Mouse (Mus musculus) ES-E14 (cell line): Measurements from ENCODE around the gene Rbms1. TPM values are rescaled to one million over a fixed set of nuclear protein-coding genes. Genes with fewer than 3 reads are reported as not detected.
"Not testable (repeated sequence)": the region's sequence is repeated elsewhere in the genome, so short reads cannot be mapped to it uniquely, and the experiment has no call there.

ENCODE experiments used
- DNase-seq: peaks from one replicate; pipeline ENCODE4 v3.0.0-alpha.2; 2013; ENCODE audit warnings: low read depth, low spot score
- H3K27ac ChIP-seq: 2 replicates; pipeline ENCODE4 v1.5.1; 2012; ENCODE audit warnings: low read depth, mild to moderate bottlenecking, low read length, moderate library complexity, mixed read lengths; ENCODE audit not compliant: poor library complexity, insufficient read depth, severe bottlenecking
- H3K36me3 ChIP-seq: 2 replicates; pipeline ENCODE4 v1.6.1; 2012; ENCODE audit warnings: mild to moderate bottlenecking, low read length, moderate library complexity, mixed read lengths; ENCODE audit not compliant: control insufficient read depth, poor library complexity, insufficient read depth, severe bottlenecking
- H3K4me1 ChIP-seq, 2 experiments: fragments of 150-350 bp in 1 of 2; sonication (generic) in 1 of 2; 2 replicates each; pipeline ENCODE4 v1.6.1; 2012; ENCODE audit warnings: low read length in 2 of 2, mild to moderate bottlenecking in 1 of 2, mixed read lengths in 1 of 2; ENCODE audit not compliant: control insufficient read depth in 2 of 2, insufficient read depth in 2 of 2, poor library complexity in 1 of 2
- H3K4me3 ChIP-seq, 2 experiments: fragments of 150-350 bp in 1 of 2; sonication (generic) in 1 of 2; 2 replicates each; pipeline ENCODE4 v1.5.1; 2012; ENCODE audit warnings: low read length in 2 of 2, low read depth in 1 of 2, mild to moderate bottlenecking in 1 of 2, mixed read lengths in 1 of 2; ENCODE audit not compliant: insufficient read depth in 1 of 2, poor library complexity in 1 of 2, severe bottlenecking in 1 of 2
- H3K9ac ChIP-seq: 2 replicates; pipeline ENCODE4 v1.6.1; 2012; ENCODE audit warnings: low read depth, mild to moderate bottlenecking, low read length, mixed read lengths; ENCODE audit not compliant: poor library complexity, insufficient read depth, severe bottlenecking
- H3K9me3 ChIP-seq: fragments of 150-350 bp; sonication (generic); 2 replicates; pipeline ENCODE4 v1.6.1; 2012; ENCODE audit warnings: low read depth, mild to moderate bottlenecking, low read length; ENCODE audit not compliant: control insufficient read depth, insufficient read depth
- CHD2 ChIP-seq: IDR thresholded peaks from 2 replicates; pipeline ENCODE4 v1.6.1; 2014; ENCODE audit warnings: mild to moderate bottlenecking, low read depth, low read length, inconsistent platforms
- HCFC1 ChIP-seq: IDR thresholded peaks from 2 replicates; pipeline ENCODE4 v1.6.1; 2012; ENCODE audit warnings: low read length, inconsistent platforms, borderline replicate concordance; ENCODE audit not compliant: insufficient read depth
- MAFK ChIP-seq: IDR thresholded peaks from 2 replicates; pipeline ENCODE4 v1.6.1; 2014; ENCODE audit warnings: mild to moderate bottlenecking, low read depth, low read length, inconsistent platforms; ENCODE audit not compliant: insufficient read depth
- ZC3H11A ChIP-seq: IDR thresholded peaks from 2 replicates; pipeline ENCODE4 v1.6.1; 2012; ENCODE audit warnings: low read depth, mild to moderate bottlenecking, inconsistent platforms, low read length, borderline replicate concordance
- ZNF384 ChIP-seq: IDR thresholded peaks from 2 replicates; pipeline ENCODE4 v1.6.1; 2012; ENCODE audit warnings: low read depth, low read length, inconsistent platforms
- in situ Hi-C, 2 experiments: fragments of 600-800 bp; cut with MboI; formaldehyde crosslinking; loops; one replicate each; pipeline ENCODE4 v1.15.1; 2025; ENCODE audit warnings: low sequenced_read_pairs in 2 of 2, inconsistent platforms in 1 of 2; ENCODE audit not compliant: unreplicated experiment in 2 of 2
- total RNA-seq: library from RNA; depleted of rRNA; stranded (reverse); fragments of 300-350 nt; gene quantifications from 2 replicates; pipeline ENCODE4 v1.2.3, GENCODE M21; 2012

Rbms1 gene
- total RNA-seq, 1 experiment = 45.6 TPM

DNA sequence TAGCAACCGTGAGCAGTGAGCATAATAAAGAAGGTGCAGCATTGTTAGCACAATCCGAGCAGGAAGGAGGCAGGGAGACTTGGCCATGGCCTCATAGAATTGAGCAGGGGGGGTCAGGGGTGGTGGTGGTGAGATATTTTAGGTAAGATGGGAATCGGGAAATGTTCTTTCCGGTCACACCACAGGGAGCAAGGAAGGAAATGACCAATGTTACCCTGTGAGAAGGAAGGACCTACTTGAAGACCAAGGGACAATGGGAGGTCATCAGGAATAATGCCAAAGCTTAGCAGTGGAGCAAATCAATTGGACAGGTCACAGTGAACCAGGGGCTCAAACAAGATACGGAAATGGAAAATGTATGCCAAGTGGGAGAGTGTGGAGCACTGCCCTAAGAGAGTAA is 124.1 kb downstream of the Rbms1 start:
- H3K9me3 ChIP-seq = no peaks in the 10 kb centered on the region
- no peak overlapping the region for H3K27ac ChIP-seq
- TF ChIP-seq CHD2 = no peak
- no peak for TF ChIP-seq HCFC1
- TF ChIP-seq ZC3H11A = no peak
- TF ChIP-seq MAFK = no peak
- TF ChIP-seq ZNF384 = no peak
- no peak overlapping the region for H3K4me3 ChIP-seq
- DNase-seq = no peak
- in situ Hi-C loops = no loop called here
- peaks cover 0 to 6% of the 10 kb centered on the region in 2 experiments; a peak in 3 of 4 replicates for H3K4me1 ChIP-seq
- no peak overlapping the region for H3K9ac ChIP-seq
- no peaks in the 10 kb centered on the region for H3K36me3 ChIP-seq

DNA sequence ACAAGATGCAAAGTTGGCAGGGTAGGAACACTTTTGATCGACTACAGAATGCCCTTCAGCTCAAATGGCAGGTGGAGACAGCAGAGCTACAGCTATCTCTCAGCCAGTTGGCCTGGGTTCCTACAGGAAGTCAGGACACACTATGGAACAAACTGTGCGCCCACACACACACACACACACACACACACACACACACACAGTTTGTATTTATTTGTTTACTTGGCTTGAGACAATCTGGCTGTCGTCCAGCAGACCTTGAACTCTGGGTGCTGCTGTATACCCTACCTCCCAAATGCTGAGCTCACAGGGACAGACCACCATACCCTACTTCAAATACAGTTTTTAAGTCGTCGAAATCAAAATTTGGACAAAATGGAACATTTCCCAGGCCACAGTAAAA is 125.4 kb downstream of the Rbms1 start:
- DNase-seq = no peak
- H3K36me3 ChIP-seq = no peaks in the 10 kb centered on the region
- in situ Hi-C loops = no loop called here
- H3K4me3 ChIP-seq = no peak overlapping the region
- H3K27ac ChIP-seq = no peak overlapping the region
- H3K9me3 ChIP-seq = no peaks in the 10 kb centered on the region
- H3K4me1 ChIP-seq = peaks cover 0 to 4% of the 10 kb centered on the region in 2 experiments; a peak in 3 of 4 replicates
- TF ChIP-seq ZNF384 = no peak
- H3K9ac ChIP-seq = no peak overlapping the region

DNA sequence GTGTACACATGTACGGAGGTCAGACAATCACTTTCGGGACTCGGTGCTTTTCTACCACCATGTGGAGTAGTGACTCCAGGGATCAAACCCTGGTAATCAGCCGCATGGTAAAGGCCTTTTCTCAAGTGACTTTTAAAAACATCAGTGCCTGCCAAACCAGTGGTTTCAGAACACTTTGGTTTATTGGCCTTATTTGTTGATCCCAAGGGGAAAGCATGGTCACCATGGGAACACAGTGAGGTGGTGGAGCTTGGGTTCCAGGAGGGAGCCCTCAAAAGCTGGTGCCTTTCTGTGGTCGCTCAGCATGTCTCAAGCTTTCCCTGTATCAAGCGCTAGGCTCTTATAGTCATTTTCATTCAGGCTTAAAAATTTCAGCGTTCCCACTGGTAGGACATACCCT is 126.8 kb downstream of the Rbms1 start:
- Histone ChIP-seq H3K27ac (no peak overlapping the region), H3K4me1 (peaks cover 0 to 2% of the 10 kb centered on the region in 2 experiments; a peak in 2 of 4 replicates), H3K36me3 (no peaks in the 10 kb centered on the region), H3K4me3 (no peak overlapping the region), H3K9ac (no peak overlapping the region), H3K9me3 (no peaks in the 10 kb centered on the region)
- DNase-seq = no peak
- in situ Hi-C loops = no loop called here
- no peak for TF ChIP-seq CHD2
- no peak for TF ChIP-seq ZNF384
- no peak for TF ChIP-seq HCFC1
- no peak for TF ChIP-seq MAFK
- no peak for TF ChIP-seq ZC3H11A

DNA sequence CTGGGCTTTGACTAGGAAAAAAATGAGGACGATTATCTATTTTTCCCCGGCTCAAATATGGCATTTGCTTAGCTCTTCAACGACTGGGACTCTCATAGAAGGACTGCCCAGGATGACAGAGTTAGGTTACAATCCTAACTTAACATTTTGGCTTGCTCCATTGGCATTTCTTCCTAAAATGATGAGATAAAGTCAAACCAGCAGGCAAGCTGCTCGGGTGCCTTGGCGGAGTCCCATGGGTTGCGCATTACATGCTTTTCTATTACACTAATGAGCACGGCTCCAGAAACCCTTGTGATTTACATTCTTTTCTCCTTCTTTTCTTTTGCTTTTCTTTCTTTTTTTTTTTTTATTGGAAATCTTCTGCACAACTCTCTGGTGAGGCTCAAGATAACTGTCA is 128.7 kb downstream of the Rbms1 start:
- no peak for DNase-seq
- H3K4me1 ChIP-seq = peaks cover 0 to 2% of the 10 kb centered on the region in 2 experiments; a peak in 2 of 4 replicates
- H3K36me3 ChIP-seq = no peaks in the 10 kb centered on the region
- no peak for TF ChIP-seq ZC3H11A
- no peak for TF ChIP-seq HCFC1
- TF ChIP-seq ZNF384 = no peak
- no peak for TF ChIP-seq CHD2
- no peak for TF ChIP-seq MAFK
- no peak overlapping the region for H3K9ac ChIP-seq
- H3K4me3 ChIP-seq = no peak overlapping the region
- in situ Hi-C loops = no loop called here
- no peak overlapping the region for H3K27ac ChIP-seq
- no peaks in the 10 kb centered on the region for H3K9me3 ChIP-seq

DNA sequence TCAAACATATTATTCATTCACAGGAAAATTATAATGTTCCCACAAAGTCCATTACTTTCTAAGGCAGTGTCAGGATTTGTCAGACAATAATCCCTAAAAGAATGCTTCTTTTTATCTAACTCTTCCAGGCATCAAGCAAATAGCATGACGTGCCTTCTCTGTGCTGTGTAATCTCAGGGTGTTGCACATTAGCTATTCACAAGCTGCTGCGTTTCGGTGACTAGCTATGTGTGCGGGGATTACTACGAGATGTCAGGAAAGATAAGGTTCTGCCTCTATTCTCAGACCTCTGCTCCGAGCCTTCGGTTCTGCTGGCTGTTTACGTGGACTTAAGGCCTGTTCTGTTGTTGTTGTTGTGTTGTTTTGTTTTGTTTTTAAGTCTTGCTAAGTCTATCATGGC is 130.7 kb downstream of the Rbms1 start:
- no peak for DNase-seq

DNA sequence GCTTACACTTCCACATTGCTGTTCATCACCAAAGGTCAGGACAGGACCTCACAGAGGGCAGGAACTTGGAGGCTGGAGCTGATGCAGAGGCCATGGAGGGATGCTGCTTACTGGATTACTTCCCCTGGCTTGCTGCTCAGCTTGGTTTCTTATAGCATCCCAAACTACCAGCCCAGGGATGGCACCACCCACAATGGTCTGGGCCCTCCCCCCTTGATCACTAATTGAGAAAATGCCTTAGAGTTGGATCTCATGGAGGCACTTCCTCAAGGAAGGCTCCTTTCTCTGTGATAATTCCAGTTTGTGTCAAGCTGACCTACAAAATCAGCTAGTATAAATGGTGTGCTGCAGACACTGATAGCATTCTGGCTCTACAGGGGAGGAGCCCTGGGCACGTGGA is 132.5 kb downstream of the Rbms1 start:
- DNase-seq, H3K9ac ChIP-seq, H3K4me3 ChIP-seq, H3K4me1 ChIP-seq, H3K27ac ChIP-seq, H3K9me3 ChIP-seq, H3K36me3 ChIP-seq, in situ Hi-C loops: not testable (repeated sequence)

More for the DNA sequence above, 130.7 kb downstream of the Rbms1 start:
- no peak overlapping the region for H3K4me3 ChIP-seq
- in situ Hi-C loops = no loop called here
- peaks cover 0 to 2% of the 10 kb centered on the region in 2 experiments; a peak in 2 of 4 replicates for H3K4me1 ChIP-seq
- H3K9me3 ChIP-seq = no peaks in the 10 kb centered on the region
- no peak for TF ChIP-seq ZNF384
- H3K27ac ChIP-seq = no peak overlapping the region
- no peaks in the 10 kb centered on the region for H3K36me3 ChIP-seq
- H3K9ac ChIP-seq = no peak overlapping the region
